Mouse (Mus musculus): Measurements from ENCODE around the gene Folr1. TPM values are rescaled to one million over a fixed set of nuclear protein-coding genes. Genes with fewer than 3 reads are reported as not detected.

The Folr1 gene
- polyA plus RNA-seq, 1 experiment from 2014 or later, result 11.9 TPM

DNA sequence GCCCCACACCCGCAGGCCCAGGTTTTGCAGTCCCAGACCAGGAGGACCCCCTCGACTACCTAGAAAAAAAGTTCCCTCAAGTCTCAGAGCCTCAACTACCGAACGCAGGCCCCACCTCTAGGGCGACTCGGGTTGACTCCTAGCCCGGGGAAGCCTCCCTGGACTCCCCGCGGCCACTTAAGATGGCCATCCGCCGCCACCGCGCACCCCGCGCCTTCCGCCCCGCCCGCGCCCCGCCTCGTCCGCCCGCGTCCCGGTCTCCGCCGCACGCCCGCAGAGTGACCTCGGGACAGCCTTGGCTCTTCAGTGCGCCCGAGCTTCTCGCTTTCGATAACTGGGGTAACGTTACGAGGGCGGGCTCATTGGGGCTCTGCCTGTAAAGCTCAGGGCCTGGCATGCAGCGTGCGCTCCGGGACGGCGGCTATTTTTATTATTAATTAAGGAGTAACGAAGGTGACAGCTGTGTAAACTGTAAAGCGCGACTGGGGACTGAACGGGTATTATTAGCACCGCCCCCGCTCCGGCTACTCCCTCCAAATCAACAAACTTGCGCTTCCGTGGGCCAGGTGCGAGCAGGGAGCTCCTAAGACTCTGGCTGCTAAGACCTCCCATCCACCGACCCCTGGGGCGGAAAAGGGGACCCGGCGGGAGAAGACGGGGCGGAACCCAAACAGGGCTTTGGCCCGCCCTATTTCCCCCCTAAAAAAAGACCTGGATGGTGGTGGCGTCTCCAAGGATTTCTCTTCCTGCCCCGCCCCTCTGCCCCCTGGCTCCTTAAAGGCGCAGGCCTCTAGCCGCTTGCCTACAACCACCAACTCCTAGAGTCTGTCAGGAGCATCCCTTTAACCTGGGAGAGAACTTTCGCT is 32.7 kb downstream of the Folr1 start, which contains the start of gene Inppl1:
Inppl1 (minus strand) TSS at position 624 of the 866 bp plus-strand sequence.
- ATAC-seq (ENCODE audit: low FRiP score, low read depth), result peak; percentile 75

DNA sequence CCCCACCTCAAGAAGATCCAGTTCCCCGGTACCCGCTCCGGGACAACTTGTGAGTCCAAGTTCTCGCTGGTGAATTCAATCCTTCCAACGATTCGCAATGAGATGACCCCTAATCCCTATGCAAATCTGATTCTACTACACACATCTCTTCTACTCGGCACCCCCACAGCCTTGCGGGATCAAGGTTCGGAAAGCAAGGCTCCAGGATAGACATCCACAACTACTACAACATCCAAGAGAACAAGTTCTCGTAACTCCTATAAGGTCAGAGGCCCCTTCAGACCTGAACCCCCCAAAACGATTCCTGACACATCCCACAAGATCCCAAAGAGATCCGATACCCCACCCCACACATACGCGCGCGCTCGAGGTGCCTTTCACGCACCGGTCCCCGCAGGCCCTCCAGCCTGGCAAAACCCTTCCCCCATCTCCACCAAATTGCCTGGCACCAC is 33.4 kb downstream of the Folr1 start:
- no peaks in the 10 kb centered on the region; the same call in 1 of the 2 replicates for H3K27me3 ChIP-seq
- H3K27ac ChIP-seq (replicated peaks), result peak overlapping the region; percentile 85
- H3K4me3 ChIP-seq, result peak overlapping the region; percentile 74
- peaks cover 28% of the 10 kb centered on the region for H3K4me1 ChIP-seq
- peaks cover 11% of the 10 kb centered on the region for H3K36me3 ChIP-seq
- under 1% methylated on average over 20 of the region's 20 CpGs for WGBS
- H3K4me2 ChIP-seq (replicated peaks), result peak overlapping the region; percentile 91
- ATAC-seq (ENCODE audit: low FRiP score, low read depth), result peak; percentile 10; the same call in 1 of the 2 replicates
- H3K9ac ChIP-seq (replicated peaks), result peak overlapping the region; percentile 91
- H3K9me3 ChIP-seq, result no peaks in the 10 kb centered on the region

More for the DNA sequence above, 32.7 kb downstream of the Folr1 start, which contains the start of gene Inppl1:
- Histone ChIP-seq H3K27me3 (no peaks in the 10 kb centered on the region; the same call in 1 of the 2 replicates), H3K9me3 (no peaks in the 10 kb centered on the region), H3K9ac (replicated peaks) (peak within 1 kb of the TSS; percentile 91), H3K27ac (replicated peaks) (peak within 1 kb of the TSS; percentile 85), H3K36me3 (peaks cover 4% of the 10 kb centered on the region), H3K4me3 (peak within 1 kb of the TSS; percentile 74), H3K4me1 (peaks cover 28% of the 10 kb centered on the region), H3K4me2 (replicated peaks) (peak within 1 kb of the TSS; percentile 91)
- under 1% methylated on average over 64 of the region's 64 CpGs for WGBS

DNA sequence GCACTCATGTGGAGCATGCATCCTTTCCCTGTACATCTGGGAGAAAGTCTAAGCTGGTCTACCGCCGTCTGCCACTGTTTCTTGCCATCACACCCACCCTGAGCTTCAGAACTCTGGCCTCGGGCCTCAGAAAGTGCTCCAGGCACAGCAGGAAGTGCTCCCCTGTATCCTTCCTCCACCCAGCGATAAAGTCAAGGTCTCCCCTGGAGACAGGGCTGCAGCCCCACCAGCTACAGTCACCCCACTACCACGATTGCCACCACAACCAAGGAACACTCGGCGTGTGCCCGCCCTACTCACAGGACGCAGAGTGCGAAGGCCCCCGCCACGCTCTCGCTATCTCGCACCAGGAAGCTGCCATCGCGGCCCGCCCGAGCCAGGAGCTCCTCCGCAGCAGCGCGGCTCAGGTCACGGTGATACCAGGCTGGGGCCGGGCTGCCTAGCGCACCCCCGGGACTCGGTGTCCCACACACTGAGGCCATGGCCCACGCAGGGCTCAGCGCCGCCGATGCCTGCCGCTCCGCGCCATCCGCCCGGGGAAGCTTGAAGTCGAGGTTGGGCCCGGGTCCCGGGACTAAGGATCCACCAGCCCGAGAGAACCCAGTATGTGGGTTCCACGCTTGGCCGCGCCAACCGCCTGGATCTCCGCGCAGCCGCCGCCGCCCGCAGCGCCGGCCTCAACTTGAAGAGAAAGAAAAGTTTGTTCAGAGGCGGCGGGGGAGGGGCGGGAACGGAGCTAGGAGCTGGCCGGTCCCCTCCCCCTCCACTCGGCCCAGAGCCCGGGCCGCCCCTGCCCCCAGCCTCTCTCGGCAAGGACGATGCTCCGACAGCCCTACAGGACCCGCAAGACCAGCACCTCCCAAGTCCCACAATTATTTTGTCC is 34.1 kb downstream of the Folr1 start:
- peak overlapping the region; percentile 85 for H3K27ac ChIP-seq (replicated peaks)
- ATAC-seq (ENCODE audit: low FRiP score, low read depth), result peak; percentile 64
- peak overlapping the region; percentile 91 for H3K9ac ChIP-seq (replicated peaks)
- H3K4me3 ChIP-seq, result peak overlapping the region; percentile 74
- peak overlapping the region; percentile 91 for H3K4me2 ChIP-seq (replicated peaks)
- H3K36me3 ChIP-seq, result peaks cover 17% of the 10 kb centered on the region
- no peaks in the 10 kb centered on the region for H3K9me3 ChIP-seq
- H3K4me1 ChIP-seq, result peaks cover 28% of the 10 kb centered on the region
- no peaks in the 10 kb centered on the region; the same call in 1 of the 2 replicates for H3K27me3 ChIP-seq
- under 1% methylated on average over 62 of the region's 63 CpGs for WGBS

DNA sequence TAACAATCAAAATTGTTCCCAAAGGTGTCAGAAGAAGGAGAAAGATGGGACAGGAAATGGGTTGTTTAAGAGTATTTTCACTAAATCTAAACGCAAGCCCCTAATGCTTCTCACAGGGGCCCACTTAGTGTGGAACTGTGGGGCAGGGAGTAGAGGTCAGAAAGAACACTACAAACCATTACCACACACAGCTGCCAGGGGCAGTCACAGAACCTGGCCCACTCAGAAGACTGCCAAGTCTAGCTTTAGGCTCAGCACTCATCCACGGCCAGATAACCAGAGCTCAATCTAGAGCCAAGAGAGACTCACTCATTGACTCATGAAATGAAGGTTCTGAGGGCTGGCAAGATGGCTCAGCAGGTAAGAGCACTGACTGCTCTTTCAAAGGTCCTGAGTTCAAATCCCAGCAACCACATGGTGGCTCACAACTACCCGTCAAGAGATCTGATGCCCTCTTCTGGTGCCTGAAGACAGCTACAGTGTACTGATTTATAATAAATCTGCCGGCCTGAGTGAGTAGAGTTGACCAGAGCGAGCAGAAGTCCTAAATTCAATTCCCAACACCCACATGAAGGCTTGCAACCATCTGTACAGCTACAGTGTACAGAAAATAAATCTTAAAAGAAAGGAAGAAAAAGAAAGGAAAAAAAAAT is 35.0 kb downstream of the Folr1 start:
- H3K4me2 ChIP-seq (replicated peaks), result peak overlapping the region; percentile 91
- peak overlapping the region; percentile 91 for H3K9ac ChIP-seq (replicated peaks)
- H3K4me1 ChIP-seq, result peaks cover 28% of the 10 kb centered on the region
- no peaks in the 10 kb centered on the region; the same call in 1 of the 2 replicates for H3K27me3 ChIP-seq
- no peaks in the 10 kb centered on the region for H3K9me3 ChIP-seq
- H3K4me3 ChIP-seq, result peak overlapping the region; percentile 74
- peak overlapping the region; percentile 85 for H3K27ac ChIP-seq (replicated peaks)
- no peak for ATAC-seq (ENCODE audit: low FRiP score, low read depth)
- H3K36me3 ChIP-seq, result peaks cover 27% of the 10 kb centered on the region
- WGBS, result 47% methylated on average over 5 of the region's 5 CpGs

DNA sequence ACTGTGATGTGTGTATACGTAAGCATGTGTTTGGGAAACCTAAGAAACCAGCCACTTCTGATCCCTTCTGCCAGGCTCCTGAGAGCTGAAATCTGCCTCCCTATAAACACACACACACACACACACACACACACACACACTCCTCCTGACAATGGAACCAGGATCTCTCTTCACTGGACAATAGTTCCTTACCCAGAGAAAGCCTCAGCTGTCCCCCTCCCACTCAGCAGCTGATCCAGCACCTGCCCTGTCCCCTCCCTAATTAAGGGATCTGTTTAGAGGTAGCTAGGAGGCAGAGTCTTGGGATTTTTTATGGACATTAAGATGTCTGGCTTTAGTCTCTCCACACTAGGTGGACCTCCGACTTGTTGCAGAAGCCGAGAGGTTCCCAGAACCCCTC is 35.7 kb downstream of the Folr1 start:
- Histone ChIP-seq H3K9ac (replicated peaks) (peak overlapping the region; percentile 11; the same call in 1 of the 2 replicates), H3K27ac (replicated peaks) (peak overlapping the region; percentile 64), H3K9me3 (no peaks in the 10 kb centered on the region), H3K4me1 (peaks cover 28% of the 10 kb centered on the region), H3K36me3 (peaks cover 33% of the 10 kb centered on the region), H3K4me3 (peak overlapping the region; percentile 74), H3K27me3 (no peaks in the 10 kb centered on the region; the same call in 1 of the 2 replicates), H3K4me2 (replicated peaks) (peak overlapping the region; percentile 91)
- no peak for ATAC-seq (ENCODE audit: low FRiP score, low read depth)
- 61% methylated on average over 3 of the region's 3 CpGs for WGBS

DNA sequence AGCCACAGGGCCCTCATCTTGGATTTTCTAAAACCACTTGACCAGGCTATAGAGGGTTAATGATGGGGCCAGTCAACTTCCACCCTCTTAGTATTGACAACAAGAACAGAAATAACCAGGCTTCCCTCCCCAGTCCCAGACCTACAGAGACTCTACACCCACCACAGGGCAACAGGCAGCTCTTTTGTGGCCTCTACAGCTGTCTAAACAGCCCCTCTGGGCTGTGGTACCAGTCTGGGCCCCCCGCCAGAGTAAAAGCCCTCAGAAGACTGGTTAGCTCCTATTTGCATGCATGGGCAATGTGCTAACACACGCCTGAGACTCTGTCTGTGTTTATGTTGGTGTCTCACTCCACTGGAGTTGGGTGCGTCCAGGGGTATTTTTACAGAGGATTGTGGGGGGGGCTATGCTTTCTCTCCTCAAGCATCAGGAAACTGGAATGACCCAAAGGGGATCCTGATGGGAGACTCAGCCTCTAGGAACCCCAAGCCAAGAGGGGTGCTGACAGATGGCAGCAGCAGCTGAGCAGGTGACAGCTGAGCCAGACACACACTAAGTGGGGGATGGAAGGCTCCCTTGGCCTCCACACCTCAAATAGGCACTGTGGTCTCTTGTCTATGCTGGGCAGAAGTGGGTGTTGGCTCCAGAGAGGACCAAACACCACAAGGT is 36.5 kb downstream of the Folr1 start:
- Histone ChIP-seq H3K27ac (replicated peaks) (peak overlapping the region; percentile 64), H3K9me3 (no peaks in the 10 kb centered on the region), H3K4me1 (peaks cover 28% of the 10 kb centered on the region), H3K4me2 (replicated peaks) (peak overlapping the region; percentile 91), H3K9ac (replicated peaks) (no peak overlapping the region; the same call in 1 of the 2 replicates), H3K36me3 (peaks cover 42% of the 10 kb centered on the region), H3K27me3 (no peaks in the 10 kb centered on the region; the same call in 1 of the 2 replicates), H3K4me3 (no peak overlapping the region)
- WGBS, result 60% methylated on average over 3 of the region's 3 CpGs
- ATAC-seq (ENCODE audit: low FRiP score, low read depth), result no peak

DNA sequence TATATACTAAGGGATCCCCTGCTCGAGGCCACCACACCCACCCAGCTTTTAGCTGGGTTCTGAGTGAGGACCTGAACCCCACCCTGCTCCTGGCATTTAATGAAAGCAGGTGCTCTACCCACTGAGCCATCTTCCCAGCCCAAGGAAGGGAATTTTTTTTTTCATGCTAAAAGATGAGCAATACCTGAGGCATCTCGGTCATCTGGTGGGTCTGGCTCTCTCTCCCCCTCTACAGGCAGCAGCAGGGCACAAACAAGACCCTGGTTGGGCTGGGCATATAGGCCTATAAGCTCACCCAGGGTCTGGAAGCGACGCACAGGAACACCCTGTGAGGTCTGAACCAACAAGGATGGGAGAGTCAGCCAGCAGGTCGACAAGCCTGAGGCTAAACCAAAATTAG is 37.2 kb downstream of the Folr1 start:
- WGBS, result 69% methylated on average over 5 of the region's 5 CpGs
- ATAC-seq (ENCODE audit: low FRiP score, low read depth), result no peak
- Histone ChIP-seq H3K9me3 (no peaks in the 10 kb centered on the region), H3K36me3 (peaks cover 49% of the 10 kb centered on the region), H3K27ac (replicated peaks) (no peak overlapping the region; the same call in 1 of the 2 replicates), H3K4me3 (no peak overlapping the region), H3K4me1 (peaks cover 22% of the 10 kb centered on the region), H3K27me3 (no peaks in the 10 kb centered on the region), H3K9ac (replicated peaks) (no peak overlapping the region), H3K4me2 (replicated peaks) (no peak overlapping the region)

DNA sequence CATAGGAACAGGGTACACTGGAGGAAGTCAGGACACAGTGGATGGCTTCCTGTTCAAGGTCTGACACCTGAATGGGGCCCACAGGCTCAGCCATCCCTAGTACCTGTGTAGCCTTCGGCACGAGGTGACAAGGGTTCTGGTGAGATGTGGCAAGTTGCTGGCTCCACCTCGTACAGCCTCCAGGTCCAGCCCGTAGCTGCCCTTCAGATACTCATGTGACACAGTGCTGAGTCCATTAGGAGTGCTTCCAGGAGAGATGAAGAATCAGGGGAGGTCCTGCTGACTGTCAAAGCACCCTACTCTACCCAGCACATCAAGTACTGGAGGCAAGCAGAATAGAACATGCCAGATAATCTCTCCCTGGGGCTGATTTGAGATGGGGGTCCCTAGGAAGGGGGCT is 38.2 kb downstream of the Folr1 start:
- H3K4me3 ChIP-seq, result no peak overlapping the region
- H3K4me1 ChIP-seq, result peaks cover 19% of the 10 kb centered on the region
- 94% methylated on average over 4 of the region's 4 CpGs for WGBS
- H3K4me2 ChIP-seq (replicated peaks), result no peak overlapping the region
- H3K9ac ChIP-seq (replicated peaks), result no peak overlapping the region
- no peaks in the 10 kb centered on the region for H3K27me3 ChIP-seq
- H3K36me3 ChIP-seq, result peaks cover 59% of the 10 kb centered on the region
- H3K27ac ChIP-seq (replicated peaks), result no peak overlapping the region
- no peaks in the 10 kb centered on the region for H3K9me3 ChIP-seq
- ATAC-seq (ENCODE audit: low FRiP score, low read depth), result no peak

DNA sequence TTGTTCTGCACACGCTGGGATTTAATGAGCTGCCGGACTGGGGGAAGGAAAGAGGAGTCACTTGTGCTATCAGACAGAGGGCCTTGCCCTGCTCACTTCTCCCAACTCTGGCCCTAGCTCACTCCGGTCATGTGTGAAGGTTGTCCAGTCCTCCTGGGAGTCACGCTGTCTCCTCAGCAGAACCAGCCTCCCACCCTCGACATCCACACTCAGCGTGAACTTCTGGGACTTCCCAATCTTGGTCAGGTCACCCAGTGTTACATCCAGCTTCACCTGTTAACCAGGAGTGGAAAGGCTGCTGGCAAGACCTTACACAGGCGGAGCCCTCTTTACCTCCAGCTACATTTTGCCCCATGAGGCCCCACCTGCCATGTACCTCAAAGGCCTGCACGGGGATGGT is 39.2 kb downstream of the Folr1 start:
- no peak overlapping the region for H3K9ac ChIP-seq (replicated peaks)
- H3K4me2 ChIP-seq (replicated peaks), result no peak overlapping the region
- H3K9me3 ChIP-seq, result no peaks in the 10 kb centered on the region
- no peak overlapping the region for H3K4me3 ChIP-seq
- H3K4me1 ChIP-seq, result peaks cover 19% of the 10 kb centered on the region
- peaks cover 68% of the 10 kb centered on the region for H3K36me3 ChIP-seq
- H3K27me3 ChIP-seq, result no peaks in the 10 kb centered on the region
- no peak for ATAC-seq (ENCODE audit: low FRiP score, low read depth)
- no peak overlapping the region for H3K27ac ChIP-seq (replicated peaks)
- WGBS, result 92% methylated on average over 8 of the region's 8 CpGs

DNA sequence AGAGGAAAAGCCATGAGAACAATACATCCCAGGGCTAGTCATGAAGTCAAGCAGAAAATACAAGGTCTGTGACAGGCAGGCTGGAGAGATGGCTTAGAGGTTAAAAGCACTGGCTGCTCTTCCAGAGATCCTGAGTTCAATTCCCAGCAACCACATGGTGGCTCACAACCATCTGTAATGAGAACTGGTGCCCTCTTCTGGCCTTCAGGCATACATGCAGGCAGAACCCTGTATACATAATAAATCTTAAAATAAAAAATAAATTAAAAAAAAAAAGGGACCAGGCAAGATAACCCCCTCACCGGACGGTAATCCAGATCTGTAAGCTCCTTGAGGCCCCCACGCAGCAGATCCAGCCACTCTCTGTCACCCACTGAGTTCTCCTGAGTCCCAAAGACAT is 40.2 kb downstream of the Folr1 start:
- Histone ChIP-seq H3K4me2 (replicated peaks) (no peak overlapping the region), H3K27me3 (no peaks in the 10 kb centered on the region), H3K4me3 (no peak overlapping the region), H3K9me3 (no peaks in the 10 kb centered on the region), H3K27ac (replicated peaks) (no peak overlapping the region), H3K9ac (replicated peaks) (no peak overlapping the region), H3K4me1 (peaks cover 15% of the 10 kb centered on the region), H3K36me3 (peaks cover 79% of the 10 kb centered on the region)
- 95% methylated on average over 3 of the region's 3 CpGs for WGBS
- no peak for ATAC-seq (ENCODE audit: low FRiP score, low read depth)

Measured in midbrain, embryonic 12.5 days (tissue).